Mouse (Mus musculus): ENCODE data around the gene Tmem256. TPM values are rescaled to one million over a fixed set of nuclear protein-coding genes. Genes with fewer than 3 reads are reported as not detected.

The Tmem256 gene
- total RNA-seq, 2 experiments from 2014 or later, result 120 to 143 TPM

DNA sequence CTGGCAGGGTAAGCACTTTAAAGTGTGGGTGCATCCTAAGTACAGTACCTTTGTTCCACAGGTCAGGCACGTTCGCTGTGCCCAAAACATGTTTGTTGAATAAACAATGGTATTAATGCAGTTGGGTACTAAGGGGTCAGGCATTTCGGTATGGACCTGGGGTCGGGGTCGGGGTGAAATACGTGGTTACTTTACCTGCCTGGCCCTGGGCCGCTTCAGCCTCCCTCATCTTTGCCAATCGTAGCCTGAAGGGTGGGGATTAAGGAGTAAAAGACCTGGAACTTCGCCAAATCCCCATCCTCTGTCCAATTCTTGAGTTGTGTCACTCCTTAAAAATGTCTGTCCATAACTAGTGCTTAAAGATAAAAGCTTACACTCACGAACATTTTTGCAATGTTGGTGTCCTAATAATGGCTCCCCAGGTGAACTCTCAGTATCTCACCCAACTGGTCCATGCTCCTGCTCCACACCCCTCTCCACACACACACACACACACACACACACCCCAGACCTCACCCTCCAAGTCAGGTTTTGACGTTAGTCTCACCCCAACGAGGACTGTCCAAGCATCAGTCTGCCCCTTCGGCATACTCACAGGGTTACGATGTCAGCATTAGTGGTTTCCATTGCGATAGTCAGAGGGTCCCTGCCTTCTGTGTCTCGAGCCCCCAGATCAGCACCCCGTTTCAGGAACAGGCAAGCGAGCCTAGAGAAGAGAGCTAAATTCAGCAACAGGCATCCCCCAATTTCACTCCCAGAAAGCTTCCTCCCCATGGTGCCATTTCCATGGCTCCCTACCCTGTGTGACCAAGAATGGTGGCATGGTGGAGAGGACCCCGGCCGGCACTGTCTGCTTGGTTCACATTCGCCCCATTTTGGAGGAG is 43.7 kb downstream of the Tmem256 start:
- no peak for DNase-seq (ENCODE audit: low spot score in 2 of 2)

GRCm38 (mm10) chr11:69883066-69883465 is 44.8 kb downstream of the Tmem256 start:
- no peak for DNase-seq (ENCODE audit: low spot score in 2 of 2)

DNA sequence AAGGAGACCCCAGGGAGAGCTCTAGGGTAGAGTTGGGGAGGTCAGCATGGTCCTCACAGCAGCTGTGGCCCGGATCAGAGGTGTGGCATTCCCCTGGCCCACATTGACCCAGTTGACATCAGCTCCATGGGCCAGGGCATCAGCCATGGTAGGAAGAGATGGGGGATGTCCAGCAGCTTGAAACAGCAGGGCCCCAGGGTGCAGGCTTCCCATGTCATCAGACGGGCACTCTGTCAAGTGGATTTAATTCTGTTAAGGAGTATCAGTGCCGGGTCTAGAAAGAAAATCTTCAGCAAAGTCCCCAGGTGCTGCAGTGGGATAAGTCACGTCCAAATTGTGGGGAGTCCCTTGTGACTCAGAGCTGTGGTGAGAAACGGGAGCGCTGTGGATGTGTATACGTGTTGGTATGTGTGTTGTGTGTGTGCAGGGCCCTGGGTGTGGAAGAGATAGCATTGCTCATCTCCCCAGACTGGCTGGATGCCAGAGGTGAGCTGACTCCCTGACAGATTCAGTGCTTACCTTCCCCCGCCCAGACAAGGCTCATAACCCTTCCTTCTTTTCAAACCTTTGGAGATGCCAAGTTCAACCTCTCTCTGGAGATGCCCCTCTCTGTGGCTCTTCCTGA is 45.3 kb downstream of the Tmem256 start:
- DNase-seq (ENCODE audit: low spot score in 2 of 2), result no peak

GRCm38 (mm10) chr11:69884240-69884639 is 45.9 kb downstream of the Tmem256 start:
- DNase-seq (ENCODE audit: low spot score in 2 of 2), result no peak

DNA sequence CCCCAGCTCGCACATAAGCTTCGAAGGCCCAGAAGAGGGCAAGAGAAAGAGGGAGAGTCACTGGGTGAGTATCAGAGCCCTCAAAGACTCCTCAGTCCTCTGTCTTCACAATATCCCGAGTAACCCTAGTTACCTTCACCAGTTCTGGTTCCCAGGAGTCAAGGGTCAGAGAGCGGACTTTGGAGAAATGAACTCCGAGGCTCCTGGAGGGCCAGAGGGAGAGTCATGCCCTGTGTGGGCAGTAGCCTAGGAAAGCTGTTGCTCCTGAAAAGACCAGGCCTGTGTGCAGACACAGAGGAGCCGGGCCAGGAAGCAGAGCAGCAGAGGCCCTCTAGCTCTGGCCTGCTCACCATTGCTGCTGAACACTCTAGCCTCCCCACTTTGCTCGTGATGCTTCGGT is 46.3 kb downstream of the Tmem256 start:
- no peak for DNase-seq (ENCODE audit: low spot score in 2 of 2)

DNA sequence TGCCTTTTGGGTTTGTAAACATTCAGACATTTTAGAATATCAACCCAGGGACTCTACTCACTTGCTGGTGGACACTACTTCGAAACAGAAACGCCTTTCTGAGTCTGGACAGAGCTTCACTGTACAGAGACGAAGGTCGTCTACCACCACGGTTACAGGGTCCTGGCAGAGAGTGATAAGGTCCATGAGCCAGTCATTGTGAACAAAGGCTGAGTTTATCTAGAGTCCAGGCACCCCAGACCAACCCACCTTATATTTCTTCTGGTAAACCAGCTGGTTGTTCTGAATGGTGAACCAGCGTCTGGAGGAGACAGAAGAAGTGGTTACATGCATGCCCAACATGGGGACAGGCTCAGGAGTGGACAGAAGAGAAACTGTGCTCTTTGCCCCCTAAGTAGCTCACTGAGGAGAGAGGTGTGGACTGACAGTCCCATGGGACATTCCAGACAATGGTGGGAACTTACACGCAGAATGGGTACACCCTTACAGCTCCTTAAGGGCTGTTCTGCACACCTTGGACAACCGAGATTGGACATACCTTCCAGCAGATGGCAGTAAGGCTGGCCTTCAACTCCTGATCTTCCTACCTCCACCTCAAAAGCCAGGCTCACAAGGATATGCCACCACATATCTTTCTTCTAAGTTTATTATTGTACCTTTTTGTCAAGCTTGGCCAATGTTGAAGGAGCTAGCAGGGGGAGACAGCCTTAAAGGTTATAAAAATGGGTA is 48.8 kb downstream of the Tmem256 start:
- DNase-seq (ENCODE audit: low spot score in 2 of 2), result no peak

Small RNA genes lying within 50 kb of the gene (microRNA-seq; reads per million reads assigned to microRNA genes)
- 0 reads per million in 2 experiments for gene Mir6924

Other genes with a start within 250 kb of the Tmem256 start
- gene Atp1b2, start 232.6 kb upstream of the Tmem256 start, total RNA-seq (2021), result 100 to 1,000 TPM; 392 to 424 TPM
- not detected for gene Shbg, start 220.6 kb upstream of the Tmem256 start, total RNA-seq (2021)
- gene Sat2, start 216.5 kb upstream of the Tmem256 start, total RNA-seq (2021), result 1 to 10 TPM; 8.5 to 9.5 TPM
- 100 to 1,000 TPM; 148 TPM for gene Fxr2, start 205.5 kb upstream of the Tmem256 start, total RNA-seq (2021)
- not detected for gene Sox15, start 183.2 kb upstream of the Tmem256 start, total RNA-seq (2021)
- gene Mpdu1, start 175.9 kb upstream of the Tmem256 start, total RNA-seq (2021), result 10 to 100 TPM; 47.5 to 58.2 TPM
- 10 to 100 TPM; 15.1 to 15.5 TPM for gene Cd68, start 172.4 kb upstream of the Tmem256 start, total RNA-seq (2021)
- gene Eif4a1, start 166.1 kb upstream of the Tmem256 start, total RNA-seq (2021), result 100 to 1,000 TPM; 289 to 295 TPM
- gene Senp3, start 156.4 kb upstream of the Tmem256 start, total RNA-seq (2021), result 10 to 100 TPM; 91.4 to 98.7 TPM
- gene Tnfsf13, start 152.7 kb upstream of the Tmem256 start, total RNA-seq (2021), result 1 to 10 TPM; 1.6 to 2.9 TPM
- gene Tnfsf12, start 142.7 kb upstream of the Tmem256 start, total RNA-seq (2021), result 10 to 100 TPM; 11.5 to 12.1 TPM
- 1 to 10 TPM; 1.7 to 4.1 TPM for gene Tnfsfm13, start 142.4 kb upstream of the Tmem256 start, total RNA-seq (2021)
- 10 to 100 TPM; 44.2 to 46.2 TPM for gene Polr2a, start 79.9 kb upstream of the Tmem256 start, total RNA-seq (2021)
- not detected for gene Slc35g3, start 76.5 kb upstream of the Tmem256 start, total RNA-seq (2021)
- gene Zbtb4, start 72.6 kb upstream of the Tmem256 start, total RNA-seq (2021), result 100 to 1,000 TPM; 146 to 156 TPM
- 1 to 10 TPM; 1.2 TPM for gene Chrnb1, start 42.6 kb upstream of the Tmem256 start, total RNA-seq (2021)
- gene Fgf11, start 36.7 kb upstream of the Tmem256 start, total RNA-seq (2021), result 10 to 100 TPM; 17.1 to 18.5 TPM
- under 1 TPM in 1 of 2 experiments, not detected in 1; 0.26 TPM for gene Tmem102, start 32.9 kb upstream of the Tmem256 start, total RNA-seq (2021)
- not detected for gene Gm39566, start 23.2 kb upstream of the Tmem256 start, total RNA-seq (2021)
- not detected for gene Spem2, start 20.0 kb upstream of the Tmem256 start, total RNA-seq (2021)
- not detected for gene Spem1, start 16.3 kb upstream of the Tmem256 start, total RNA-seq (2021)
- 100 to 1,000 TPM; 215 to 224 TPM for gene Nlgn2, start 730 bp upstream of the Tmem256 start, total RNA-seq (2021)
- 10 to 100 TPM; 15.6 to 17.7 TPM for gene Plscr3, start 7.9 kb downstream of the Tmem256 start, total RNA-seq (2021)
- under 1 TPM in 1 of 2 experiments, not detected in 1; 0.14 TPM for gene Tnk1, start 20.2 kb downstream of the Tmem256 start, total RNA-seq (2021)
- not detected for gene Tmem95, start 39.5 kb downstream of the Tmem256 start, total RNA-seq (2021)
- gene Kctd11, start 42.9 kb downstream of the Tmem256 start, total RNA-seq (2021), result 1 to 10 TPM; 1.2 to 1.4 TPM
- under 1 TPM in 1 of 2 experiments, not detected in 1; 0.14 TPM for gene Acap1, start 57.0 kb downstream of the Tmem256 start, total RNA-seq (2021)
- gene 2810408A11Rik, start 62.5 kb downstream of the Tmem256 start, total RNA-seq (2021), result under 1 TPM; 0.35 to 0.72 TPM
- gene Neurl4, start 62.6 kb downstream of the Tmem256 start, total RNA-seq (2021), result 100 to 1,000 TPM; 116 to 118 TPM
- 10 to 100 TPM; 33.0 to 33.4 TPM for gene Gps2, start 75.4 kb downstream of the Tmem256 start, total RNA-seq (2021)
- 100 to 1,000 TPM; 431 to 468 TPM for gene Eif5a, start 83.4 kb downstream of the Tmem256 start, total RNA-seq (2021)
- gene Ybx2, start 97.3 kb downstream of the Tmem256 start, total RNA-seq (2021), result 1 to 10 TPM; 4.6 to 6.5 TPM
- gene Slc2a4, start 109.7 kb downstream of the Tmem256 start, total RNA-seq (2021), result 1 to 10 TPM; 4.9 to 6.4 TPM
- not detected for gene Cldn7, start 126.3 kb downstream of the Tmem256 start, total RNA-seq (2021)
- gene Ctdnep1, start 142.6 kb downstream of the Tmem256 start, total RNA-seq (2021), result 100 to 1,000 TPM; 111 to 121 TPM
- 10 to 100 TPM; 78.8 to 87.3 TPM for gene Elp5, start 144.0 kb downstream of the Tmem256 start, total RNA-seq (2021)
- 100 to 1,000 TPM; 231 to 236 TPM for gene Gabarap, start 152.6 kb downstream of the Tmem256 start, total RNA-seq (2021)
- 10 to 100 TPM; 52.6 to 53.8 TPM for gene Phf23, start 157.3 kb downstream of the Tmem256 start, total RNA-seq (2021)
- gene Dvl2, start 162.1 kb downstream of the Tmem256 start, total RNA-seq (2021), result 10 to 100 TPM; 28.6 to 32.9 TPM
- 10 to 100 TPM; 55.6 to 57.9 TPM for gene Acadvl, start 176.9 kb downstream of the Tmem256 start, total RNA-seq (2021)
- 100 to 1,000 TPM; 718 to 731 TPM for gene Dlg4, start 178.4 kb downstream of the Tmem256 start, total RNA-seq (2021)
- 1 to 10 TPM; 2.2 to 3.8 TPM for gene Asgr1, start 215.6 kb downstream of the Tmem256 start, total RNA-seq (2021)